Mouse (Mus musculus) testis, adult 2 months (tissue): ENCODE measurements around the gene Ifit1bl1.
"Not testable (repeated sequence)": the region's sequence is repeated elsewhere in the genome, so short reads cannot be mapped to it uniquely, and the experiment has no call there.

ENCODE experiments used
- CTCF ChIP-seq: fragments of 200-500 bp; IDR thresholded peaks from 2 replicates; pipeline ENCODE4 v1.5.1; 2012; ENCODE audit warnings: low read depth, mild to moderate bottlenecking, inconsistent platforms, low read length, moderate library complexity; ENCODE audit not compliant: control insufficient read depth, insufficient read depth, insufficient replicate concordance
- POLR2A ChIP-seq: fragments of 200-500 bp; IDR thresholded peaks from 2 replicates; pipeline ENCODE4 v1.6.1; 2012; ENCODE audit warnings: low read depth, mild to moderate bottlenecking, inconsistent platforms, low read length, moderate library complexity; ENCODE audit not compliant: control insufficient read depth

DNA sequence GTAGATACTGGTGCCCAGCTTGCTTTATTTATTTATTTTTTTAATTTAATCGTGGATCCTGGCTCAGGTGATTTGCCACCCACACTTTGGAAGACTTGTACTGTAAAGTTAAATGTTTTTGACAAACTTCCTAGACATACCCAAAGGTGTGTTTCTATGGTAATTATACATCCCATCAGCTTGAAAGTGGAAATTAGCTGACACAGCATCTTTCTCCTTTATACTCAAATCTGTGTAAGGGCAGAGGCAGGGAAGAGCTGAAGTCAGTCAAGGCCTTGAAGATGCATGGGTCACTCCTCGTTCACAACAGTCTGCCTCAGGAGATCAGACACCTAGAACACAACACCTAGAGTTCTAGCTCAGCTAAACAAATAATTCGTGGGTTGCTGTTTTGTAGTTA lies 8.4 kb upstream of the Ifit1bl1 start:
- TF ChIP-seq CTCF, POLR2A: not testable (repeated sequence)
